Mouse (Mus musculus): Measurements from ENCODE around the gene Snx10. TPM values are rescaled to one million over a fixed set of nuclear protein-coding genes. Genes with fewer than 3 reads are reported as not detected.

Gene Snx10
- polyA plus RNA-seq, 1 experiment from 2014 or later, result 19.2 TPM

DNA sequence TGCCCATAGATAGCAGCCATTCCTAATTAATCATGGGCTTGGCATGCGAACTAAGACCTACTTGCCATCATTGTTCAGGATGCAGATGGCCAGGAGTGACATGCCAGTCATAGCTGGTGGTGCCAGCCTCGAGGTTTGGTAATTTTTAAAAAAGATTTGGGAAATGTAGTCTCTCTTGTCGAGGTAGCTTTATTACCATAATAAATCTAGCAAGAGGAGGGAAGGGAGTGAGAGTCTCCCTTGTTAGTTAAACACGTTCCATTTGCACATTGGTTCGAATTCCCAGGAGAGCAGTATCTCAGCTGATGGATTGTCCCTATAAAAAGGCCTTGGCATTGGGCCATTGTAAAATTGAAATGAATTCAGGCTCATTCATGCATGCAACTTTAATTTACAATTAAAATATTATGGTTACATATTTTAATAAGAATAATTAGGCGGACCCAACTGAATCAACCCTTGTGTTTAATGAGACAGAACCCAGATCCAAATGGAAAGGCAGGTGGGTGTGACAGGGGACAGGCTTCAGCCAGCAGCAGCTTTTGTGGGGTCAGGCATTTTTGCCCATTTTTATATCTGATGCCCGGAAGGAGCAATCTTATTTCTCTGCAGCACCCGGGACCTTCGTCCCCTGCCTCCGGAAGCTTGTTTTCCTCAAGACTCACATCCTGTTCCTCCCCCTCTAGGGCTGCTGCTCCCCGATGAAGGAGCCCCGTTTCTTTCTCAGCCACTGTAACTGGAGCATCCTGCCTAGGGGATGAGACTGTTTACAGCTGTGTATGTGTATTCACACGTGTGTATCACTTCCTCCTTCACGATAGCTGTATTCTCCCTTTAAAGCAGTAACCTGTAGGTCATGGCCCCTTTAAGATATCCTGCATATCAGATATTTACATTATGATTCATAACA lies 43.3 kb downstream of the Snx10 start:
- no peaks in the 10 kb centered on the region for H3K27me3 ChIP-seq (replicated peaks; ENCODE audit: control insufficient read depth, insufficient read depth, low read length)
- H3K36me3 ChIP-seq (ENCODE audit: control insufficient read depth, insufficient read depth, low read length), result no peaks in the 10 kb centered on the region
- H3K27ac ChIP-seq (replicated peaks; ENCODE audit: low read depth, low read length), result no peak overlapping the region
- DNase-seq (ENCODE audit: low spot score) (no peak), ATAC-seq (ENCODE audit: low read depth) (no peak)
- no peak overlapping the region for H3K4me3 ChIP-seq (ENCODE audit: low read depth, low read length)
- H3K9me3 ChIP-seq (ENCODE audit: control insufficient read depth, low read length), result no peaks in the 10 kb centered on the region
- no peaks in the 10 kb centered on the region for H3K4me1 ChIP-seq (ENCODE audit: control insufficient read depth, insufficient read depth, low read length)
- H3K9ac ChIP-seq (ENCODE audit: low read depth, low read length), result no peak overlapping the region
- WGBS, result 65% methylated on average over 14 of the region's 14 CpGs
- no peak overlapping the region for H3K4me2 ChIP-seq (ENCODE audit: low read depth, low read length)

DNA sequence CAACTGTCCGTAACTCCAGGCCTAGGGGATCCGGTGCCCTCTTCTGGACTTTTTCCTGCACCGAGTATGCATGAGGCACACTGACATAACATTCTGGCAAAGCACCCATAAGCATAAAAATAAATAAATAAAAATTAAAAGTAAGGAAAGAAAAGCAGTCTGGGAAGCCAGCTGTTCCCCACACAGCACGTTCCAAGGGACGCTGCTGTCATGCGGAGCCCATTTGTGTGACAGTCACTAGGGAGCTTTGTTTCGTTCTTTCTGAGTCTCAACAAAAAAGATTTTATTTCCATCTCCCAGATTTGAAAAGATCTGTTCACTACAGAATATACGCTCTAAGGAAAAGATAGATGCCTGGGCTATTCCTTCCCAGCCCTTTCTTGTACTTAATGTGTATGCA lies 45.4 kb downstream of the Snx10 start:
- ATAC-seq (ENCODE audit: low read depth), result no peak
- H3K9ac ChIP-seq (ENCODE audit: low read depth, low read length), result no peak overlapping the region
- no peak overlapping the region for H3K27ac ChIP-seq (replicated peaks; ENCODE audit: low read depth, low read length)
- no peak for DNase-seq (ENCODE audit: low spot score)
- H3K4me3 ChIP-seq (ENCODE audit: low read depth, low read length), result no peak overlapping the region
- H3K27me3 ChIP-seq (replicated peaks; ENCODE audit: control insufficient read depth, insufficient read depth, low read length), result no peaks in the 10 kb centered on the region
- no peak overlapping the region for H3K4me2 ChIP-seq (ENCODE audit: low read depth, low read length)
- no peaks in the 10 kb centered on the region for H3K9me3 ChIP-seq (ENCODE audit: control insufficient read depth, low read length)
- no peaks in the 10 kb centered on the region for H3K36me3 ChIP-seq (ENCODE audit: control insufficient read depth, insufficient read depth, low read length)
- no peaks in the 10 kb centered on the region for H3K4me1 ChIP-seq (ENCODE audit: control insufficient read depth, insufficient read depth, low read length)
- WGBS, result 80% methylated on average over 8 of the region's 8 CpGs

DNA sequence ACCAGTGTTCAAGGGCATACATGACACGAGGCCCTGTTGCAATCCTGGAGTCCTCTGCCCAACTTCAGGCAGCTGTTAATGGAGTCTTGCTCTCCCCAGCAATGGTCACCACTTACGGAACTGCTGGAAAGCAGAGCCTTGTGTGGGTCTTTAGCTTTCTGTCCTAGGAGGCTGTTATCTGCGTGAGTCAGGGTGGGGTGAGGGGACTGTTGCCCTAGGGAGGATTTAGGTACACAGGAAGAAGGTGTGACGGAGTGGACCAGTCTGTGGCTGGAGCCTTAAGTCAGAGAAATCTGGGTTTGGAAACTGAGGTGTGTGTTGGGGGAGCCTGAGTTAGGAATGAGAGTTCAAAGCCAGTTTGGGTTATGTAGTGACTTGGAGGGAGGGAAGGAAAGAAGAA lies 49.4 kb downstream of the Snx10 start:
- ATAC-seq (ENCODE audit: low read depth) (no peak), DNase-seq (ENCODE audit: low spot score) (no peak)
- H3K4me3 ChIP-seq (ENCODE audit: low read depth, low read length), result no peak overlapping the region
- no peaks in the 10 kb centered on the region for H3K4me1 ChIP-seq (ENCODE audit: control insufficient read depth, insufficient read depth, low read length)
- no peak overlapping the region for H3K27ac ChIP-seq (replicated peaks; ENCODE audit: low read depth, low read length)
- H3K9me3 ChIP-seq (ENCODE audit: control insufficient read depth, low read length), result no peaks in the 10 kb centered on the region
- H3K36me3 ChIP-seq (ENCODE audit: control insufficient read depth, insufficient read depth, low read length), result no peaks in the 10 kb centered on the region
- WGBS, result 84% methylated on average over 4 of the region's 4 CpGs
- no peak overlapping the region for H3K4me2 ChIP-seq (ENCODE audit: low read depth, low read length)
- no peak overlapping the region for H3K9ac ChIP-seq (ENCODE audit: low read depth, low read length)
- H3K27me3 ChIP-seq (replicated peaks; ENCODE audit: control insufficient read depth, insufficient read depth, low read length), result no peaks in the 10 kb centered on the region

DNA sequence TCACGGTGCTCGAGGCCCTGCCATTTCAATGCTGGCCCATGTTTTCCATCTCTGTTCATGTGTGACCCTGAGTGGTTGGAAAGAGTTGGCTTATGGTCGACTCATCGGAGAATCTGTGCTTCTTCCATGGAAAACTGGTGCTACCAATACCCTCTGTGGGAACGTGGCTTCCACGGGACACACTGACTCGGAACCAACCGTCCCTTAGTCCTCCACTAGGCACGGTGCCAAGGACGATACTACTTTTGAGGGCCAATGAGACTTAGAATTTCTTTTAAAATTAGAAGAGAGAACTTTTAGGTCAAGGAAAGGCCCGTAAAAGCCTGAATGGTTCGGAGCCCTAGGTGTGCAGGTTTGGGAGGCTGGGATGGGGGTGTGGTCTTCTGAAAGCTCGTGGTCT lies 50.4 kb downstream of the Snx10 start:
- 84% methylated on average over 13 of the region's 13 CpGs for WGBS
- no peak overlapping the region for H3K9ac ChIP-seq (ENCODE audit: low read depth, low read length)
- no peaks in the 10 kb centered on the region for H3K4me1 ChIP-seq (ENCODE audit: control insufficient read depth, insufficient read depth, low read length)
- ATAC-seq (ENCODE audit: low read depth), result no peak
- H3K4me3 ChIP-seq (ENCODE audit: low read depth, low read length), result no peak overlapping the region
- H3K27ac ChIP-seq (replicated peaks; ENCODE audit: low read depth, low read length), result no peak overlapping the region
- no peak overlapping the region for H3K4me2 ChIP-seq (ENCODE audit: low read depth, low read length)
- no peaks in the 10 kb centered on the region for H3K27me3 ChIP-seq (replicated peaks; ENCODE audit: control insufficient read depth, insufficient read depth, low read length)
- no peaks in the 10 kb centered on the region for H3K9me3 ChIP-seq (ENCODE audit: control insufficient read depth, low read length)
- DNase-seq (ENCODE audit: low spot score), result no peak
- H3K36me3 ChIP-seq (ENCODE audit: control insufficient read depth, insufficient read depth, low read length), result no peaks in the 10 kb centered on the region

DNA sequence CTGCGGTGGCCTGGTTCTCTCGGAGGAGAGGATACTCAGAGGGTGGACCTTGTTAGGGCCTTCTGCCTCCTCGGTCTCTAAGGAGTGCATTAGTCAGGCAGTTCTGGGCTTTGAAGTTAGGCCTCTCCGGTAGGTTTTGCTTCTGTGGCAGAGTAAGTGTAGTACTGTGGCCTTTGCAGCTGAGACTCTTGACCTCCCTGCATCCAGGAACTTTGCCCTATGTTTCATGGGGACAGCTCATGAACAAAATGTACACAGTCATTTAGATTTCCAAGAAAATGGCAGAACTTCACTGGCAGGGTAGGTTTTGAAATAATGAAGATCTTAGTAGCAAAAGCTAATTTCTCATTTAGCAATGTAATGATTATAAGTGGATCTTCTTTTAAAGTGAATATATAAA lies 54.7 kb downstream of the Snx10 start:
- DNase-seq (ENCODE audit: low spot score), result no peak
- no peak overlapping the region for H3K27ac ChIP-seq (replicated peaks; ENCODE audit: low read depth, low read length)
- no peaks in the 10 kb centered on the region for H3K4me1 ChIP-seq (ENCODE audit: control insufficient read depth, insufficient read depth, low read length)
- no peak overlapping the region for H3K9ac ChIP-seq (ENCODE audit: low read depth, low read length)
- no peaks in the 10 kb centered on the region for H3K36me3 ChIP-seq (ENCODE audit: control insufficient read depth, insufficient read depth, low read length)
- H3K4me2 ChIP-seq (ENCODE audit: low read depth, low read length), result no peak overlapping the region
- H3K9me3 ChIP-seq (ENCODE audit: control insufficient read depth, low read length), result no peaks in the 10 kb centered on the region
- no peak for ATAC-seq (ENCODE audit: low read depth)
- WGBS, result 79% methylated on average over 4 of the region's 4 CpGs
- H3K4me3 ChIP-seq (ENCODE audit: low read depth, low read length), result no peak overlapping the region
- no peaks in the 10 kb centered on the region for H3K27me3 ChIP-seq (replicated peaks; ENCODE audit: control insufficient read depth, insufficient read depth, low read length)

DNA sequence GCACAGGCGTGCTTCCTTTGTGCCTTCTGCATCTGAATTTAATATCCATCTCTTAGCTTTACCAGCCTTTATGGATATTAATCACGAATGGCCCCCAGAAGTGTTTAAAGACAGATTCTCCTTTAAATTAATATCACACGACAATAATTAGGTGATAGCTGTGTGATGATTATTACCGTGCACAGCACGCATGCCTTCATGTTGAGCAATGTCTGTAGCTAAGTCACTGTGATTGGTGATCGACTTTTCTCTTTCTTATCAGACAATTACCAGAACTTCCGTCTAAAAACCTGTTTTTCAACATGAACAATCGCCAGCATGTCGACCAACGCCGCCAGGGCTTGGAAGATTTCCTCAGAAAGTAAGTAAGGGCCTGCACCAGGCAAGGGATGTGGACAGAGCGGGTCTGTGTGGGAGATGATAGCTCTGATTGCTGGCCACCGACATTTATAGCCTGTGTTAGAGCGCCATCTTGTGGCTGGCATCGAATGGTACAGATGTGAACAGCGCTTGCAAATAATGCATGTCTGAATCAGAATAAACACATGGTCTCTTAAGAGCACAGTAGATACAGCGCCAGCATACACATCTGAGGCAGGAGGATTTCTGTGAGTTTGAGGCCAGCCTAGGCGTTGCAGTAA lies 56.5 kb downstream of the Snx10 start:
- ATAC-seq (ENCODE audit: low read depth) (peak; percentile 90), DNase-seq (ENCODE audit: low spot score) (peak; percentile 91)
- no peak overlapping the region for H3K27ac ChIP-seq (replicated peaks; ENCODE audit: low read depth, low read length)
- no peak overlapping the region for H3K4me3 ChIP-seq (ENCODE audit: low read depth, low read length)
- WGBS, result 24% methylated on average over 18 of the region's 18 CpGs
- H3K4me1 ChIP-seq (ENCODE audit: control insufficient read depth, insufficient read depth, low read length), result no peaks in the 10 kb centered on the region
- no peak overlapping the region for H3K9ac ChIP-seq (ENCODE audit: low read depth, low read length)
- no peaks in the 10 kb centered on the region for H3K36me3 ChIP-seq (ENCODE audit: control insufficient read depth, insufficient read depth, low read length)
- H3K4me2 ChIP-seq (ENCODE audit: low read depth, low read length), result no peak overlapping the region
- no peaks in the 10 kb centered on the region for H3K9me3 ChIP-seq (ENCODE audit: control insufficient read depth, low read length)
- no peaks in the 10 kb centered on the region for H3K27me3 ChIP-seq (replicated peaks; ENCODE audit: control insufficient read depth, insufficient read depth, low read length)

DNA sequence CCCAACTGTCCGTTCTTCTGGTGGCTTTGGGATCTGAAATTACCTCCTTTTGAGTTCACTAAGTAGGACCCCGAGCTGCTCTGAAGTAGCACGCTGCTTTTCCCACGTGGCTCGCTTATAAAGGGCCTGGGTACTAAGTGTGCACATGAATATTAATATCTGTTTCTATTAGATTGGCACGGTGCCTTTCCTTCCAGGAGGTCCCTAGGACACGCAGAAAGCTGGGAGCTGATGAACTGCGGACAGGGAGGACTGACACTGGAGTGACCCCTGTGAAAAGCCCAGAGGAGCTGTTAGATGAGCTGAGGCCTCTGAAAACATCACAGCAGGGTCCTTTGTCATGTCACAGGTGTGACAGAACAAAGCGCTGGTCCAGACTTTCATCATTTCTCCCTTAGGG lies 57.7 kb downstream of the Snx10 start:
- Histone ChIP-seq H3K4me2 (ENCODE audit: low read depth, low read length) (no peak overlapping the region), H3K4me3 (ENCODE audit: low read depth, low read length) (no peak overlapping the region), H3K27me3 (replicated peaks; ENCODE audit: control insufficient read depth, insufficient read depth, low read length) (no peaks in the 10 kb centered on the region), H3K4me1 (ENCODE audit: control insufficient read depth, insufficient read depth, low read length) (no peaks in the 10 kb centered on the region), H3K27ac (replicated peaks; ENCODE audit: low read depth, low read length) (no peak overlapping the region), H3K36me3 (ENCODE audit: control insufficient read depth, insufficient read depth, low read length) (no peaks in the 10 kb centered on the region), H3K9ac (ENCODE audit: low read depth, low read length) (no peak overlapping the region), H3K9me3 (ENCODE audit: control insufficient read depth, low read length) (no peaks in the 10 kb centered on the region)
- DNase-seq (ENCODE audit: low spot score) (no peak), ATAC-seq (ENCODE audit: low read depth) (no peak)
- WGBS, result 86% methylated on average over 9 of the region's 9 CpGs

DNA sequence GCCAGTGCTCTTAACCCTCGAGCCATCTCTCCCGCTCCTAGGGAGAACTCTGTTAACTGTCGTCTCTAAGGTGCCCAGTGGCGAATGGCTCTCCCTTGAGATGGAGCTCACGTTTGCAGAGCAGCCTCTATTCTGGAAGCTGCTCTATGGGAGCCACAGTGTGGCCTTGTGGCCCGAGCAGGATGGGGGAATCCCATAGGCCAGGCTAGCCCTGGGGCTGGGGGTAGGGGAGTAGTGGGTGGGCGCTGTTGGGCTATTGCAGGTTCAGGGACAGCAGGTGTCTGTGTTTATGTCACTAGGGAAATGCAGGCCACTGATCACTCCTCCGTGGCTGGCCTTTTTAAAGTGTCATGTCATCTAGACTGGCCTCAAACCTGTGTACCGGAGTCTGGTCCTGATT lies 58.4 kb downstream of the Snx10 start:
- ATAC-seq (ENCODE audit: low read depth), result no peak
- Histone ChIP-seq H3K27me3 (replicated peaks; ENCODE audit: control insufficient read depth, insufficient read depth, low read length) (no peaks in the 10 kb centered on the region), H3K4me1 (ENCODE audit: control insufficient read depth, insufficient read depth, low read length) (no peaks in the 10 kb centered on the region), H3K4me3 (ENCODE audit: low read depth, low read length) (no peak overlapping the region), H3K27ac (replicated peaks; ENCODE audit: low read depth, low read length) (no peak overlapping the region), H3K9ac (ENCODE audit: low read depth, low read length) (no peak overlapping the region), H3K9me3 (ENCODE audit: control insufficient read depth, low read length) (no peaks in the 10 kb centered on the region), H3K4me2 (ENCODE audit: low read depth, low read length) (no peak overlapping the region), H3K36me3 (ENCODE audit: control insufficient read depth, insufficient read depth, low read length) (no peaks in the 10 kb centered on the region)
- no peak for DNase-seq (ENCODE audit: low spot score)
- 80% methylated on average over 9 of the region's 9 CpGs for WGBS

DNA sequence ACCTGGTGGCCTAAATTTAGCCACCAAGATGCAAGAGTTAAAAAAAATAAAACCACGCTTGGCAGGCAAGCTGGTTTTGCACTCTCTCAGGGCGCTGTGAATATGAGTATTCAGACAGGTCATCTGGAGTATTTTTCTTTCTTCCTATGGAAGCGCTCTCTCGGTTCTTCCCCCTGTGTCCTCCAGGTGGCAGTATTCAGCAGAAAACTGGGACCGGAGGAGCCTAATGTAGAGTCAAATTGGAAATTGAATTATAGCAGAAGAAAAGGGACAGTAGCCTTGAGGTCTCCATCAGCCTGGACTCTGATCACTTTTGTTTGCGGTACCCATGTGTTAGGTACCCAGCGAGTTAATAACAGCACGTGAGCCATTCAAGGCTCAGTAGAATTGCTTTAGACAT lies 62.3 kb downstream of the Snx10 start:
- ATAC-seq (ENCODE audit: low read depth) (peak; percentile 71; the same call in 1 of the 2 replicates), DNase-seq (ENCODE audit: low spot score) (peak; percentile 56)
- H3K4me2 ChIP-seq (ENCODE audit: low read depth, low read length), result no peak overlapping the region
- H3K27me3 ChIP-seq (replicated peaks; ENCODE audit: control insufficient read depth, insufficient read depth, low read length), result no peaks in the 10 kb centered on the region
- H3K9ac ChIP-seq (ENCODE audit: low read depth, low read length), result no peak overlapping the region
- H3K4me3 ChIP-seq (ENCODE audit: low read depth, low read length), result no peak overlapping the region
- H3K9me3 ChIP-seq (ENCODE audit: control insufficient read depth, low read length), result no peaks in the 10 kb centered on the region
- no peaks in the 10 kb centered on the region for H3K36me3 ChIP-seq (ENCODE audit: control insufficient read depth, insufficient read depth, low read length)
- no peak overlapping the region for H3K27ac ChIP-seq (replicated peaks; ENCODE audit: low read depth, low read length)
- no peaks in the 10 kb centered on the region for H3K4me1 ChIP-seq (ENCODE audit: control insufficient read depth, insufficient read depth, low read length)
- WGBS, result 28% methylated on average over 8 of the region's 8 CpGs

All from embryonic facial prominence, embryonic 14.5 days (tissue).